Mouse (Mus musculus): ENCODE measurements around the gene Neurl2.
"Not testable (repeated sequence)": the region's sequence is repeated elsewhere in the genome, so short reads cannot be mapped to it uniquely, and the experiment has no call there.

Neurl2 gene

GRCm38 (mm10) chr2:164815821-164816220 is 17.4 kb downstream of the Neurl2 start:
- DNase-seq (ENCODE audit: low spot score) = no peak

- DNase-seq (ENCODE audit: low spot score) = no peak
These were observed 17.9 kb downstream of the Neurl2 start for GRCm38 (mm10) chr2:164815348-164815747.

- DNase-seq (ENCODE audit: low spot score) = no peak
These were observed 19.7 kb downstream of the Neurl2 start for GRCm38 (mm10) chr2:164813557-164813956.

- DNase-seq (ENCODE audit: low spot score) = no peak
These were observed 26.6 kb downstream of the Neurl2 start for GRCm38 (mm10) chr2:164806614-164807013.

GRCm38 (mm10) chr2:164805332-164805718 is 27.9 kb downstream of the Neurl2 start:
- DNase-seq (ENCODE audit: low spot score) = no peak

- DNase-seq (ENCODE audit: low spot score) = peak; percentile 98
These were observed 28.5 kb downstream of the Neurl2 start, which contains the start of the genes Acot8 and Zswim3 for GRCm38 (mm10) chr2:164804533-164805331. Gene Acot8, minus strand, starts transcription at chr2:164804882. Gene Zswim3, plus strand, starts transcription at chr2:164805098.

GRCm38 (mm10) chr2:164803921-164804313 is 29.3 kb downstream of the Neurl2 start:
- DNase-seq (ENCODE audit: low spot score) = no peak

GRCm38 (mm10) chr2:164803201-164803920 is 29.9 kb downstream of the Neurl2 start:
- DNase-seq (ENCODE audit: low spot score) = no peak

- DNase-seq (ENCODE audit: low spot score) = no peak
These were observed 32.8 kb downstream of the Neurl2 start for GRCm38 (mm10) chr2:164800252-164801004.

- not testable (repeated sequence) for DNase-seq (ENCODE audit: low spot score)
These were observed 34.7 kb downstream of the Neurl2 start for GRCm38 (mm10) chr2:164798554-164798953.

GRCm38 (mm10) chr2:164795868-164796267 is 37.4 kb downstream of the Neurl2 start:
- no peak for DNase-seq (ENCODE audit: low spot score)

- DNase-seq (ENCODE audit: low spot score) = peak; percentile 83
These were observed 39.0 kb downstream of the Neurl2 start for GRCm38 (mm10) chr2:164794293-164794692.

- DNase-seq (ENCODE audit: low spot score) = no peak
These were observed 39.5 kb downstream of the Neurl2 start for GRCm38 (mm10) chr2:164793772-164794171.

- DNase-seq (ENCODE audit: low spot score) = peak; percentile 57
These were observed 40.0 kb downstream of the Neurl2 start for GRCm38 (mm10) chr2:164793236-164793635.

GRCm38 (mm10) chr2:164792400-164793190 is 40.7 kb downstream of the Neurl2 start:
- DNase-seq (ENCODE audit: low spot score) = no peak

- no peak for DNase-seq (ENCODE audit: low spot score)
These were observed 41.4 kb downstream of the Neurl2 start for GRCm38 (mm10) chr2:164791841-164792261.

- DNase-seq (ENCODE audit: low spot score) = no peak
These were observed 42.8 kb downstream of the Neurl2 start for GRCm38 (mm10) chr2:164790451-164790850.

- DNase-seq (ENCODE audit: low spot score) = no peak
These were observed 44.8 kb downstream of the Neurl2 start for GRCm38 (mm10) chr2:164788411-164788810.

GRCm38 (mm10) chr2:164787779-164788178 is 45.5 kb downstream of the Neurl2 start:
- no peak for DNase-seq (ENCODE audit: low spot score)

GRCm38 (mm10) chr2:164787032-164787431 is 46.2 kb downstream of the Neurl2 start:
- DNase-seq (ENCODE audit: low spot score) = no peak

GRCm38 (mm10) chr2:164786388-164786885 is 46.8 kb downstream of the Neurl2 start:
- no peak for DNase-seq (ENCODE audit: low spot score)
